Mouse (Mus musculus) NIH3T3 (cell line): ENCODE data around the gene Stox2.
A peak's percentile ranks its signal among the peaks of the same experiment; 100 is the strongest.

Experiments
- DNase-seq: peaks from one replicate; pipeline ENCODE4 v3.0.0-alpha.2; 2012; ENCODE audit warnings: low read depth

Stox2 gene

GRCm38 (mm10) chr8:47242207-47243004, 203.8 kb downstream of the Stox2 start:
- DNase-seq: peak; percentile 8

- DNase-seq: no peak
Measured at GRCm38 (mm10) chr8:47241421-47242078, 204.6 kb downstream of the Stox2 start.

DNA sequence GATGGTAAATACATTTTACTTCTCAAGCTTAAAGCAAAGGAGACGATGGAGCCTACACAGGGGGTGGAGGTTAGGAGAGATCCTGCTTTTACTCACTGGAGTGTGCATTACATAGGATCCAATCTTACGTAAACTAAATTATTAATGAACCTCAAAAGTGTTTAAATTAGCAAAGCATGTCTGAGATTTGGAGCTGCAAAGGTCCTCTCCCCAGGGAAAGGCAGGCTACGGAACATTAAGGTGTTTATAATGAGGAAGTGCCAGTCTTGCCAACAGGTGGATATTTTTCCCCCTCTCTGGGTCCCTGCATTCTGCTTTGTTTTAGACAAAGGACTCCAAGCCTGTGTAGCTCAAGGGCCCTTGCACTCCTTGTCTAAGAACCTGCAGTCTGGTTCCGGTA, 205.3 kb downstream of the Stox2 start:
- no peak for DNase-seq

GRCm38 (mm10) chr8:47240266-47240665, 205.9 kb downstream of the Stox2 start:
- DNase-seq: no peak

DNA sequence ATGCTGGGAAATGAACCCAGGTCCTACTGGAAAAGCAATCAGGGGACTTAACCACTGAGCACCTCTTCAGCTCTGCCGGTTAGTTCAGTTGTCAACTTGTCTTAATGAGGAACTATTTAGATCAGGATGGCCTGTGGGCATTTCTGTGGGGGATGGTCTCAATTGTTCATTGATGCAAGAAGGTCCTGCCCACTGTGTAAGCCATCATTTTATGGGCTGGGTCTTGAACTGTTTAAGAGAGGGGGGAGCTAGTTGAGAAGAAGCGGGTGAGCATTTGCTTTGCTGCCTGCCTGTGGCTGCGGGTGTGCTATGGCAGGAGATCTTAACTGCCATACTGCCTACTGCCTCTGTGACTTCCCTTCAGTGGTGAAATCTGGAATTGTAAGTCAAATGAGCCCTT, 214.1 kb downstream of the Stox2 start:
- no peak for DNase-seq

GRCm38 (mm10) chr8:47230057-47230456, 216.1 kb downstream of the Stox2 start:
- peak; percentile 2 for DNase-seq

DNA sequence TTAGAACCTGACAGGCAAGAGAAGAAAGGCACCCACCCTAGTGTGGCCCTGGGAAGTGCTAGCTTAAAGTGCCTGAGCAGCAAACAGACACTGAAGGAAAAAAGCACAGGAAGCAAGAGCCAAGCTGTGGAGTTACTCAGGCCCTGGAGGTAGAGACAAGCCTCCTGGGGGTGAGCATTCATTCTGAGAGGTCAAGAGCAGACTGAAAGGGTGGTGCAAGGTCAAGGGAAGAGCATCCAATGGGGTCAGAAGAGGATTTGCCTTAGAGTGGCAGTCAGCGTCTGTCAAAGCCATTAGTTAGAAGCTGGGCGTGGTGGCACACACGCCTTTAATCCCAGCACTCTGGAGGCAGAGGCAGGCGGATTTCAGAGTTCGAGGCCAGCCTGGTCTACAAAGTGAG, 224.3 kb downstream of the Stox2 start:
- DNase-seq: no peak

- DNase-seq: no peak
Measured at GRCm38 (mm10) chr8:47221191-47221590, 225.0 kb downstream of the Stox2 start.

GRCm38 (mm10) chr8:47220390-47220789, 225.8 kb downstream of the Stox2 start:
- DNase-seq: no peak

GRCm38 (mm10) chr8:47218536-47218935, 227.6 kb downstream of the Stox2 start:
- no peak for DNase-seq

DNA sequence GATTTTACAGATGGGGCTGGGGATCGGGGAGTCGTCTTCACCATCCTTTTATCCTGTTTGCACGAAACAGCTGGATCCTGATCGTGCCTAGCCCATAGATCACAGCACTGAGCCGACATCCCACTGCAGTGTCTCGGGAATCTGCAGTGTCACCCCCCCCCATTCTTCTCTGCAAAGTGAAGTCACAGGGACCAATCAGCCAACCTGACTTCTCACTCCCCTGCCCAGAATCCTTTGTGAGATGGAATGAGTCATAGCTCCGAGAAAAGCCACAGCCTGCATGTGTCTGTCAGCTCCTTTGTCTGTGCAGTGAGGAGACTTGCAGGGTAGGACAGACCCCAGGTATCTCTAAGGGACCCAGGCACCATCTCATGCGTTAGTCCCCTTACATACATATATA, 228.1 kb downstream of the Stox2 start:
- no peak for DNase-seq

- DNase-seq: no peak
Measured at GRCm38 (mm10) chr8:47212124-47212523, 234.0 kb downstream of the Stox2 start.

DNA sequence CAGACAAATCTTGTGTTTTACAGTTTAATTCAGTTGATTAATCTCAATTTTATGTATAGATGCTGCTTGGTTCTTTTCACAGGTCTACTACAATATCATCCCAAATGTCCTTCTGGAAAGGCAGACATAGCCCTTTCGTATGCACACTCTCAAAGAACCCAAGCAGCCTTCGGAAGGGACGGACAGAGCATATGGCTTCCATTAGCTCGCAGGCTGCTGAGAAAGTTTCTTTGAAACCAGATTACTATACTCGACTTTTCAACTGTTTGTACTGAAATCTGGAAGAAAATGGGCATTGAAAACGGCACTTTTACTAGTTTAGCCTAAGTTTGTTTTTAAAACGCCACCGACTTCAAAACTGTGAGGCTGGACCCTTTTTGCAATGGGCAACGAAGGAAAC, 234.9 kb downstream of the Stox2 start:
- no peak for DNase-seq

- DNase-seq: no peak
Measured at GRCm38 (mm10) chr8:47208246-47208645, 237.9 kb downstream of the Stox2 start.

- DNase-seq: no peak
Measured at GRCm38 (mm10) chr8:47206640-47207237, 239.4 kb downstream of the Stox2 start.

GRCm38 (mm10) chr8:47205472-47205871, 240.7 kb downstream of the Stox2 start:
- no peak for DNase-seq

- DNase-seq: no peak
Measured at GRCm38 (mm10) chr8:47196391-47196790, 249.8 kb downstream of the Stox2 start.

DNA sequence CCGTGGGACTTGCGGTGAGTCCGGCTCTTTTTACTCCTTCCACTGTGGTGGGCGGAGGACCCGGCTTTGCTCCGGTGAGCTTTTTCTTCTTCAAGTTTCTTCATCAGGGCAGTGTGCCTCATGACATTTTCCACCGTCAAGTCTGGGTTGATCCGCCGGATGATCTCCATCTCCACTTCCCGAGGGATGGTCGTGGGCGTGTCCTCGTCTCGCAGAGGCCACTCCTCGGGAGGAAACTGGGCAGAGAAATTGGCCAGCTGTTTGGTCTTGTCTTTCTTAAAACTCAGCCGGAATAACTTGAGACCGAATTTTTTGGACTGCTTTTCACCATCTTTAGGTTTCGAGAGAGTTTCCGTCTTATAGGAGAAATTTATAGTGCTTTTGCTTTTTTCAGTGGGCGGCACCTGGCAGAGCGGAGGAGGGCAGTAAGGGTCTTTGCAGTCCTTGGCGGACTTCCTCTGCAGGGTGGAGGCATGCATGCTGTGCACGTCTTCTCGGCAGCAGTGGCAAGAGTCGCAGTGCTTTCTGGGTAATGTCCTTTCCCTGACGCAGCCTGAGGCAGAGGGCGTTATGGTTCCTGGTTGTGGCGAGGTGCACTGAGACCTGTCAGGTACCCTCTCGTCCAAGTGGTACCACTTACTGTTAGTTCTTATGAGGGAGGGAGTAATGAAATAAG, 252.7 kb downstream of the Stox2 start:
- DNase-seq: no peak

DNA sequence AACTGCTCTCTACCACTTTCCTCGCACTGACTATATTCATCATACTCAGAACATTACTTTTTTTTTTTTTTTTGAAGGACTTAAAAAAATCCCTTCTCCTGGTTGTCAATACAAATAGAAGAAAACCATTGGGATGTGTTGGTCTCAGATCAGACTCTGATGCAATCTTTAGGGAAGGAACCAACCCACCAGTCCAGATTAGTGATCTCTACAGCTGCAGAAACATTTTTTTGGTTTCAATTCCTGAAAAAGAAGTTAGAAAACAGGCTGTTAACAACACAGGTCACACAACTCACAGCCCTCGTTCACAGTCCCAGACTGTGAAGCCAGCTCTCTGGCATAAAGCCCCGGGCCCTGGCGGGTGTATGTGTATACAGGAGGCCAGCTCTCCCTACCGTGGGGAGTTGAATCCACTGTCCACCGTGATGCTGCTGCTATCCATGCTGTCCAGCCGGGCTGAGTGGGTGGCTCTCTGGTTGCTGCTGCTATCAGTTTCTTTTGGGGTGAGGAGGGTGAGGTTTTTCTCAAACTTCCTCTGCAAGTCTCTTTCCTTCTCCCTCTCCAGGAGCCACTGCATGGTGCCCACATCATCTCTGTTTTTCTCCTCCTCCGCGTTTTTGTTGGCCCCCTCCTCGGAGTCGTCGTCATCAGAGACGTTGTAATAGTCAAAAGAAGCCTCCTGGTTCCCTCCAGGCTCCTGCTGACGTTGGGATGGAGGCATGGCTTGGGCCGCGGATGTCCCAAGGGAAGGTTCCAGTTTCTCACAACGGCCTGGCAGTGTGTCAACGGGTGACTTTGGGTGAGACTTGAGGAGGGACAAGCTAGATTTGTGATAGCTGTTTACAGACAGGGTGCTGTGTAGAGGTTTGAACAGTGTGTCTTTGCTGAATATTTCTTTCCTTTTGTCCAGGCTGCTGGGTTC, 254.5 kb downstream of the Stox2 start:
- no peak for DNase-seq

DNA sequence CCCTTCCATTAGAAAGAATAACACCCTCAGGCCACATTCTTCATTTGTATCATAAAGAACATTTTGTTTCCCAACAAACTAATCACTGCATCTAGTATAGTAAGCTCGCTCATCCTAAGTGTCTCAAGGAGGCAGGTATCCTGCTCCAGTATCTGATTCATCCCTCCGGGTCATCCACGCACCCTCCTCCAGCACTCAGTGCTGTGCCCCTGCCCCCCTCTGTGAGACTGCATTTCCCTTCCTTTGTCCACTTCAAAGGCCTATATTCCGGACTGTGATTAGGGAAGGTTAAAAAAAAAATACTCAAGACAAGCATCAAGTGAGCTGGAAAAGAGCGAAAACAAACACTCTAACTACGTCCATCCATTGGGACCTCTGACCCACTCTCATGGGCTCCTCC, 260.8 kb downstream of the Stox2 start:
- DNase-seq: no peak

DNA sequence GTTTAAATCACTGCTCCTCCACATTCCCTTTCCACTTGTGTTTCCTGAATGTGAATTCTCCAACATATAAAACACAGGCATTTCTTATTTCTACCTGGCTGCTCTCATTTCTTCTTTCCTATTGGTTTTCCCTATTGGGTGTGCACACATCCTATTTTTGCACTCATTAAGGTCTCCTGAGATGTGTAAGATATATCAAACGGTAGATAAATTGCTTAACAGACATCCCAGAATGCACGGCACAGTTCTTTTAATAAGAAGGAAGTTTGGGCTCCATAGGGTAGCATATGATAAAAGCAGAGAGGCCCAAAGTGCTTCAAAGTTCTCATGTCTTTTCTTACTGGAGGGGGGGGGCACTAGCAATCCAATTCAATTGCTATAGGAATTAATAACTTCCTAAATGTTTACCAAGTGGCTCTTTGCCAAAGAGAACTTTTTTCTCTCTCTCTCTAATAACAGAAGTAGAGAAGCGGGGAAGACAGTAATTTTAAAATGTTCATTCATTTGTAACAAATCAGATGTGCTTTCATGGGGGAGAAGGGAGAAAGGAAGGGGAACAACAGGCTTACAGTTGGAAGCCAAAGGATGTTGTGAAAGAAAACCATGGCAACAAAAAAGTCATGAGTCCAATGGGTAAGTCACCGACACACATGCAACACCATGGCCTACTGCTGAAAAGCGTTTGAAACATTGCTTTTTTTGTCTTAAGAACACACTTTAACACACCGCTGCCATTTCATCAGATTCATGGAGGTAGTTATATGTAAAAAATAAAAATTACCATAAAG, 263.2 kb downstream of the Stox2 start:
- DNase-seq: no peak
